23 mouse cellular contexts compared by ENCODE assay signal in the genomic region with DNA sequence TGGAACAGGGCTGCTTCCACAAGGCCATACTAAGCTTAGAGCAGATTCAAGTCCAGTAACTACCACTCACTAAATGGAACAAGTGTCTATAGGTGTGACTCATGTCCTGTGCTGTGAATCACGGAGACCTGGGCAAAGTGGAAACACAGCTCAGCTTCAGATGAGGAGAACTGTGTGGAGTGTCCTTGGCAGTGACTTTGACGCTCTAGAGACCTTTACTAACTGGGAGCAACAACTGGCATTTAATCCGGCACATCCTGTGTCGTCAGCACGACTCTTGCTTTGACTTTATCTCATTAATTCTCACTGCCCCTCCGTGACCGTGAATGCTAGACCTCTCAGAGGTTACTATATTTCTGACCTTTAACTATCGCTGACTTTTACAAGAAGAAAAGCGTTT.
DNase-seq lines count a peak whose midpoint lies in the region; ATAC-seq and TF ChIP-seq lines count a peak whose summit lies in the region.
"Had no signal": no experiment of that assay in that cellular context is flagged by ENCODE, and none has a peak within 500 bp of the region (broad histone marks: within the 10 kb centered on the region; RNA-seq: fewer than 3 reads in every experiment).

No protein-coding gene starts in this region.

- no peak overlapping the region for H3K27ac ChIP-seq in heart, embryonic 14.5 days (replicated peaks in 1 of 2; ENCODE audit: control insufficient read depth in 1 of 2, insufficient read depth in 1 of 2, low read depth in 2 of 2, low read length in 2 of 2)
- H3K27ac ChIP-seq in heart, adult 2 months = no peak overlapping the region
- no peak overlapping the region for H3K27ac ChIP-seq in stomach, postnatal 0 days (replicated peaks)
- H3K27ac ChIP-seq: embryonic facial prominence, embryonic 13.5 days; forebrain, embryonic 13.5 days; hindbrain, embryonic 15.5 days had no signal

- no peaks in the 10 kb centered on the region for H3K79me2 ChIP-seq in heart, adult 2 months (replicated peaks; ENCODE audit: control insufficient read depth, insufficient read depth, low read length)

- intact Hi-C loops in heart, adult 2 months (cut with DNase I) = no loop called here
- intact Hi-C loops in left cerebral cortex, postnatal 25 days (cut with DNase I) = no loop called here

- no peak for TF ChIP-seq EP300 in heart, adult 2 months (IDR thresholded peaks at IDR 0.05; ENCODE audit: insufficient read depth, low read depth, low read length)
- TF ChIP-seq EP300 in stomach, postnatal 0 days (optimal IDR thresholded peaks at IDR 0.05) = no peak

- no peak for TF ChIP-seq CTCF in heart, adult 2 months (IDR thresholded peaks at IDR 0.05)
- no peak for TF ChIP-seq CTCF in stomach, postnatal 0 days (IDR thresholded peaks at IDR 0.05; ENCODE audit: low read depth)

- peak; percentile 72 to 82 for DNase-seq in adrenal gland, adult (ENCODE audit: inconsistent age in 2 of 2, low spot score in 1 of 2)
- no peak for DNase-seq in adrenal gland, postnatal 4 days (ENCODE audit: low spot score in 2 of 2)
- no peak for DNase-seq in heart, adult 2 months
- peak; percentile 58 for DNase-seq in adrenal gland, adult 8-10 months
- peak; percentile 25 for DNase-seq in brain, adult 2 months (ENCODE audit: low read depth, low spot score)
- DNase-seq in stomach, postnatal 0 days (ENCODE audit: low spot score) = no peak
- no peak for DNase-seq in left cerebral cortex, postnatal 25 days (ENCODE audit: low spot score in 2 of 2)
- DNase-seq: B cell, adult 2 months; cerebellum, adult 18-20 months; cerebellum, adult 9-11 months; cerebellum, postnatal 36 days; forebrain, postnatal 0 days; gastrocnemius, postnatal 36 days; heart, adult 11 months; heart, postnatal 36 days; kidney, adult 2 months had no signal

- no peaks in the 10 kb centered on the region for H3K27me3 ChIP-seq in heart, embryonic 14.5 days (ENCODE audit: control insufficient read depth, insufficient read depth, low read length)
- H3K27me3 ChIP-seq in heart, adult 2 months (ENCODE audit: control insufficient read depth, insufficient read depth, low read length) = no peaks in the 10 kb centered on the region
- no peaks in the 10 kb centered on the region; the same call in 1 of the 2 replicates for H3K27me3 ChIP-seq in stomach, postnatal 0 days (ENCODE audit: control insufficient read depth, insufficient read depth, low read length)
- H3K27me3 ChIP-seq: embryonic facial prominence, embryonic 13.5 days; forebrain, embryonic 13.5 days; hindbrain, embryonic 15.5 days had no signal

- 16% methylated on average over 9 of the region's 9 CpGs for WGBS in heart, embryonic 14.5 days
- WGBS in heart, adult 2 months = 19% methylated on average over 9 of the region's 9 CpGs
- 42% methylated on average over 9 of the region's 9 CpGs for WGBS in stomach, postnatal 0 days

- 0 out of 2 replicates have a peak overlapping the region, but pooled peaks have one; percentile 11 for H3K4me2 ChIP-seq in heart, embryonic 14.5 days (ENCODE audit: low read length)
- H3K4me2 ChIP-seq in stomach, postnatal 0 days (replicated peaks; ENCODE audit: low read depth) = no peak overlapping the region
- H3K4me2 ChIP-seq: embryonic facial prominence, embryonic 13.5 days; forebrain, embryonic 13.5 days; heart, embryonic 11.5 days; hindbrain, embryonic 15.5 days had no signal

- H3K9ac ChIP-seq in heart, embryonic 14.5 days (ENCODE audit: low read length) = no peak overlapping the region
- no peak overlapping the region for H3K9ac ChIP-seq in heart, adult 2 months (ENCODE audit: low read depth, low read length)
- H3K9ac ChIP-seq in stomach, postnatal 0 days (ENCODE audit: low read length) = no peak overlapping the region
- H3K9ac ChIP-seq: embryonic facial prominence, embryonic 13.5 days; forebrain, embryonic 13.5 days; forebrain, postnatal 0 days; hindbrain, embryonic 15.5 days had no signal

- H3K9me3 ChIP-seq in heart, embryonic 14.5 days (ENCODE audit: control insufficient read depth, low read length) = no peaks in the 10 kb centered on the region
- H3K9me3 ChIP-seq in stomach, postnatal 0 days (ENCODE audit: control insufficient read depth, low read length) = no peaks in the 10 kb centered on the region
- H3K9me3 ChIP-seq: embryonic facial prominence, embryonic 13.5 days; hindbrain, embryonic 15.5 days had no signal

- peaks cover 6% of the 10 kb centered on the region in 2 experiments; a peak in 3 of 4 replicates for H3K4me1 ChIP-seq in heart, embryonic 14.5 days (ENCODE audit: control insufficient read depth in 2 of 2, insufficient read depth in 2 of 2, low read length in 2 of 2)
- H3K4me1 ChIP-seq in heart, adult 2 months (ENCODE audit: control insufficient read depth, insufficient read depth, low read length) = no peaks in the 10 kb centered on the region
- H3K4me1 ChIP-seq in stomach, postnatal 0 days (replicated peaks; ENCODE audit: control insufficient read depth, insufficient read depth) = no peaks in the 10 kb centered on the region

- TF ChIP-seq POLR2A in heart, adult 2 months (IDR thresholded peaks at IDR 0.05; ENCODE audit: insufficient read depth, low read depth, low read length) = no peak

- ATAC-seq in heart, embryonic 14.5 days (ENCODE audit: insufficient number of reproducible peaks, insufficient read depth, low FRiP score, low read depth) = no peak
- no peak for ATAC-seq in stomach, postnatal 0 days (ENCODE audit: low FRiP score, low TSS enrichment)
- ATAC-seq: activated CD4-positive, CD25-positive, alpha-beta regulatory T cell, adult 4 months; forebrain, embryonic 13.5 days; forebrain, postnatal 0 days; intestine, embryonic 16.5 days had no signal

- H3K4me3 ChIP-seq in heart, embryonic 14.5 days (ENCODE audit: control insufficient read depth in 1 of 2, insufficient read depth in 1 of 2, low read depth in 1 of 2, low read length in 2 of 2) = no peak overlapping the region
- H3K4me3 ChIP-seq in heart, adult 2 months = no peak overlapping the region
- no peak overlapping the region for H3K4me3 ChIP-seq in stomach, postnatal 0 days (ENCODE audit: low read depth, low read length)
- H3K4me3 ChIP-seq: embryonic facial prominence, embryonic 13.5 days; forebrain, embryonic 13.5 days; hindbrain, embryonic 15.5 days had no signal

- H3K36me3 ChIP-seq in heart, embryonic 14.5 days (ENCODE audit: control insufficient read depth, insufficient read depth, low read length) = no peaks in the 10 kb centered on the region
- H3K36me3 ChIP-seq in heart, adult 2 months (ENCODE audit: control insufficient read depth, insufficient read depth, low read length) = no peaks in the 10 kb centered on the region
- no peaks in the 10 kb centered on the region for H3K36me3 ChIP-seq in stomach, postnatal 0 days (ENCODE audit: control insufficient read depth, insufficient read depth, low read length)
- H3K36me3 ChIP-seq: hindbrain, embryonic 15.5 days had no signal

Comparison
In these comparisons a context has a peak if more than half of its experiments do, and no peak if none do; other contexts are left out.
1. DNase-seq: peak in adrenal gland, adult (2 of 2), adrenal gland, adult 8-10 months (single experiment) and brain, adult 2 months (single experiment); none in adrenal gland, postnatal 4 days (0 of 2), heart, adult 2 months (0 of 2), stomach, postnatal 0 days (single experiment) and left cerebral cortex, postnatal 25 days (0 of 2).